Mouse (Mus musculus): ENCODE data around the gene Map3k20.

The Map3k20 gene

DNA sequence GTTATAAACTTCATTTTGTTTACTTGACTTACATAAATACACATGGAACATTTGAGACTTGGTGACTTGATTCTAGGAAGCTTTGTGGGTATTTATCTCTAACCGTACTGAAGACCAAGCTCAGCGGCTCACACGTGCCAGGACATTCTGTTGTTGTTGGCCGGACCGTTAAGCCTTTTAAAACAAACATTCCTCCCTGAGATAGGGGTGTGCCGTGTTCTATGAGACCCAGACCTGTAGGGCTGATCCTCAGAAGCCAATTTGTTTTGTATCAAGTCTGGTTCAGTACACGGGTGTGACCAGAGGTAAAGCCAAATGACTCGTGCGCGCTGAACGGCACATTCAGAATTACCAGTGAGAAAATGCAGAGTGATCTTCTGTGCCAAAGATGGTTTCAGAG is 97.9 kb downstream of the Map3k20 start:
- DNase-seq = no peak

DNA sequence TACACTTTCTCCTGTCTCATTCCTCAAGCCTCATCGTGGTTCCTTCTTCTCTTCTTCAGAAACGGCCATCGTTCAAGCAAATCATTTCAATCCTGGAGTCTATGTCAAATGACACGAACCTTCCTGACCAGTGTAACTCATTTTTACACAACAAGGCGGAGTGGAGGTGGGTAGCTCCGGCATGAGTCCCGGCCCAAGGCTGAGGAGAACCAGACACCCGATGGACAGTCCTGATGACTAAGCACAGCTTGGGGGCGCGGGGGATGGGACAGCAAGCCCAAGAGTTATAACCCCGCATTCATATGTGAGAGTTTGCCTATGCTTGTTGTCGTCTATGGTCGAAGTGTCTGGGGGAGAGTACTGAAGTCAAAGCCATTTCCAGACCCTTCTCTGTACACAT is 104.0 kb downstream of the Map3k20 start:
- peak; percentile 17 for DNase-seq

DNA sequence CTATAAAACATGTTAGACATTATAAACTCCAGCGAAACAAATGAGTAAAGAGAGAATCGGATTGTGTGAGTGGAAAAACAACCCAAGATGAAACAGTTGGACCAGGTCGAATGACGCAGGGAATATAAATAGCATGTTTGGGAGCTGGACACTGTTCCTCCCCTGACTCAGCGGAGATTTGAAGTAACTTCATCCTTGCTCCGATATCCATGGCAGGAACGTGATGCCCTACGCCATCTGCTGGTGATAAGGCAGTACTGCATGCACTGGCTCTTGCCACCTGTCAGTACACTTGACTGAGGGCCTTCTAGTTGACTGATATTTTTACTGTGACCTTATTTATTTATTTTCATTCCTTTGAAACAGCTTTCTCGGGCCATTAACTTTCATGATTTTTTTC is 104.5 kb downstream of the Map3k20 start:
- DNase-seq = peak; percentile 88

DNA sequence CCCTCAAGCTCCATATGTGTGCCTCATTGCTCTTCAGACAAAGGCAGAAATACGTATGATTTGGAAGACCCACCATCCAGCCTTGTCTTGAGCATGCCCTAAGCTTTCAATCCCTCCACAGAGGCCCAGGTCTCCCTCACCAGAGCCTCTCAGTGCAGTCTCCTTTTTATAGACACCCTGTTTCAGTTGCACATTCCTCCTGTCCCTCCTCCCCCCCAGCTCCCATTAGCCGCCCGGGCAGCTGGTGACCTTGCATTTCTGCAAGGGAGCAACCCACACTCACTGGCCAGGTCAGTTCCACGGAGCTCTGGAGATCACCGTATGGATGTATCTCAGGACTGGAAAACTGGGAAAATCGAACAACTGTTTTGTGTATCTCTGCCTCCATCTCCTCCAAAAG is 105.0 kb downstream of the Map3k20 start:
- peak; percentile 28 for DNase-seq

DNA sequence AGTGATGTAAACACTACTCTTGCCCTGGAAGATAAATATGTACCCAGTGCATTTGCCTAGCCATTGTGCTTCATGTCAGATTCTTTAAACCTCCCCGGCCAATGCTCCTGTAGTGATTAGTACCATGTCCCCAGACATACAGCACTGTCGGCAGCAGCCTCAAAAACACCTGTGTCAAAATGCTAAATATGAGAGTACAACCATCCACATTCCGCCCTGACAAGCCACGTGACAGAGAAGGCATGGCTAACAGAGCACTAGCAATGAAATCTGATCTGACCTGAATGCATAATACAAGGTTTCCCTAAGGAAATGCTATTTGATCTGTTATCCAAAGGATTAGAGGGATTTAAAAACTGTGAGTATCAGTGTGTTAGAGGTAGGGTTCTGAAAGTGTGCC is 105.6 kb downstream of the Map3k20 start:
- DNase-seq = peak; percentile 43

DNA sequence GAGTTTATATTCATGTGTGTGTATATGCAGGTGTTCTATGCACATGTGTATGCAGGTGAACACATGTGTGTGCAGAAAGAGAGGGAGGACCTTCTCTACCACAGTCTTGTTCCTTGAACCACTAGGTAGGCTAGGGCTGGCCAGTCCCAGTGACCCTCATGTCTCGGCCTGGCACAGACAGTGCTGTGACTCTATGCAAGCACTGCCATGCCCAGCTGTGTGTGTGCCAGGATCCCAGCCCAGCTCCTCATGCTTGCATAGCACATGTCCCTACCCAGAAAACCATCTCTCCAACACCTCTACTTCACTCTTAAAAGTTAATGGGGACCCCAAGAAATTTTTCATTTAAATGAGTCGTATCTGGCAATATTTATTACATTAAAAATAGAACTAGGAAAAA is 106.3 kb downstream of the Map3k20 start:
- DNase-seq = no peak

DNA sequence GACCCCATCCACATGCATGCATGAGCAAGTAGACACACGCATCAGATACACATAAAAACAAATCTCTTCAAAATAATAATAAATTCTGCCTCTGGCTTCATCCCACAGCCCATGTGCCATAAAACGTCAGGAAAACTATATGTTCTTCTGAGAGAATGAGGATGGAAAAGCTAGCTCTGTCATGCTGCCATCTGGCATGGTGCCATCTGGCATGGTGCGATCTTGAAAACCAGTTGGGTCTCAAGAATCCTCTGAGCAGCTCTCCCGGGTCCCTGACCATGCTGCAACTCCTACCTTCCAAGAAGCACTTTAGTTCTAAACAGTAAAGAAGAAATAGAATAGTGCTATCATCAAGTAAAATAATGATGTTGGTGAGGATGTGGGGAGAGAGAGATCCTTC is 106.9 kb downstream of the Map3k20 start:
- no peak for DNase-seq

DNA sequence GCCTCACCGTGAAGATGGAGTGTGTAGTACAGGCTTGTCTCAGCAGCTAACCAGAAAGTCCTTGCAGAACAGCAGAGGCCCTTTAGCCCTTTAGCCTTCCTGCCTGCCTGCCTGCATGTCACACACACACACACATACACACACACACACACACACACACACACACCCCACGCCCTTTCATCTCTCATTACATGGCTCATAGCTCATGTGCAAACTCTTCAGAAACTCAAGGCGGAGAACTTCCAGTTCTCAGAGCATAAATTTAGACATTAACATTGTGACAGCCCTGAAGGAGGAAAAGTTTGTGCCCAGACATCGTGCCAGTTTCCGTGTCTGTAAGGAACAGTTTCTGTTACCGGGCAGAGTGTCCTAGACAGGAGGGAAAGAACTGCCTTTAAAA is 111.5 kb downstream of the Map3k20 start:
- no peak for DNase-seq

DNA sequence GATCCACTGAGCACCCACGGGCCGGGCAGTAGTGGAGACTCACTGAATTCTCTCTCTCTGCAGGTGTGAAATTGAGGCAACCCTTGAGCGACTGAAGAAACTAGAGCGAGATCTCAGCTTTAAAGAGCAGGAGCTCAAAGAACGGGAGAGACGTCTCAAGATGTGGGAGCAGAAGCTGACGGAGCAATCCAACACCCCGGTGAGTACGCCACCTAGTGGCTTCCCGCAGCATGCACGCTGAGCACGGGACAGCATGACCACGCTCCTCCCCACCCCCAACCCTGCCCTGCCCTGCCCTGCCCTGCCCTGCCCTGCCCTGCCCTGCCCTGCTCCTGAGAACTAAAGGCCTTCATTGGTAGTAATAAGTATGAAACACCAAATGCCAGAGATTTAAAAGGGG is 112.8 kb downstream of the Map3k20 start:
- DNase-seq = peak; percentile 64

DNA sequence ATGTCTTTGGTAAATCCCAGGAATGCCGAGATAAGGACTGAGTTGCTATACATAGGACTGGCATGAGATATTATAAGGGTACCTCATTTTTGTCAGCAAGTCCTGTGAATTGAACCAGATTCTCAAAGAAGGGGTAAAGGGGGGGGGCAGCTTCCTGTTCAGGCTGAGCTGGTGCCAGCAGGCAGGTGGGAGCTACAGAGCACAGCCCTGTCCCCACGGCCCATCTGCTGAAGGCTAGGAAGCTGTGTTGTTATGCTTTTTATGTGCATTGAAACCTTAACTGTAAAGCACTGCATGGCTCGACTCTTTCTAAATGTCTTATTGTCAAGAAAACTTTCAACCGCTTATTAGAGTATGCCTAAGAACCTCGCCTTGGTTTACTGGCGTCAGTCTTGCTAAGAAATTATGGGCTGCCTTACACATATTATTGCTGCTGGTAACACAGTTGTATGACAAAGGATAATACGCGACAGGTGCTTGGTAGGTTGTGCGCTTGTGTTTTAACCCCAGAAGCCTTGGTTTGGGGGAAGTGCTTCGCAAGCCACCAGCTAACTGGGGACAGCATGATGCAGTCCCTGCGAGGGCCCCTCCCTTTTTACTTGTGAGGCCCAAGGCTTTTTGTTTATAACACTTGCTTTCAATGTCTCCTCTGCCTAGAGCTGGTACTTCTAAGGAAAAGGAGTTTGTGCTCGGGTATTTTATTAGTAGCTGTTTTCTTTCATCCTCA is 114.2 kb downstream of the Map3k20 start:
- no peak for DNase-seq

DNA sequence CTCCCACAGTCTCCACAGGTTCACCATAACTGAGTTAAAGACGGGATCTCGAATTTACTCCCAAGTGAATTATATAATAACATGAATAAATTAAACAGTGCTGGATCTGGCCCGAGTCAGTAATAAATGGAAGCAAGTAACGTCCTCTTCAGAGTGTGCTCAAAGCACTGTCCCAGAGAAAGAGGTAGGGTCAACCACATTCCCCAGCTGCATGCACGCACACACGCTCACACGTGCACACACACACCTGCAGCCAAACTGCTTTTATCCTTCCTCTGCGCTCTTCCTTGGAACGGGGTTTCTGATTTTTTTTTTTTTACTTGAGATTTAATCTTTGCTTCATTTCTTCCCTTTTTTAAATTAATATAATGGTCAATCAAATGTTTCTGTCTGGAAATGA is 115.9 kb downstream of the Map3k20 start:
- DNase-seq = no peak

DNA sequence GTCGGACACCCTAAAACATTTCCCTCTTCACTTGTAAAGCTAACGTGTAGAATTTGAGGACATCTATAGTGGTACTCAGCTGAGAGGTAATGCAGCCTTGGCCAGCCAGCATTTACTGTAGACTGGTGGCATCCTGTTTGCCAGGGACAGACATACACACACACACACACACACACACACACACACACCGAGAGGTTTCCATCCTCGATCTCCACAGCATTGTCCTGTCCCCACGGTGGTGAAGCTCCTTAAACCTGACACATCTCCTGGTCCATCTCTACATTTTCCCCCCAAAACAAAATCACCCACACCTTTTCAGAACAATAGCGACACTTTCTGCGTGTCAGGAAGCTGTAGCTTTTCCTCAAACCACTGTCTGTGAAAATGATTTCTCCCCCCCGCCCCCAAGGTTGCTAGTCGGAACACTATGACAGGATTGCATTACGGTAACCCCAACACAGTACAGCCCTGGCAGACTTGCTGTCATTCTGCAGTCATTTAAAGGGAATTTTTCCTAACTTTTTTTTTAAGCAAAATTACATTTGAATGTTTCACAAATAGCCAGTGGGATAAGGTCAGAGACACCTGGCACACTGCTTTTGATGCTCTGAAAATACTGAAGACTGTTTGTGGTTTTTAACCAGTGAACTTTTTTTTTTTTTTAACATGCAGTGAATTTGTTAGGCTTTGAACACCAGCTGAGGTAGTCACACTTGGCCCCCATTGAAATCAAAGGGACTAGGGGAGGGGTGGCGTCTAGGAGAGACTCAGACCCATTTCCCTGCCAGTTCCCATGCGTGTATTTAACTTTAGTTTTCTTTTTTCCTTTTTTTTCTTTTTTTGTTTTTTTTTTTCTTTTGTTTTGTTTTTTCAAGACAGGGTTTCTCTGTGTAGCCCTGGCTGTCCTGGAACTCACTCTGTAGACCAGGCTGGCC is 120.5 kb downstream of the Map3k20 start:
- DNase-seq = no peak

DNA sequence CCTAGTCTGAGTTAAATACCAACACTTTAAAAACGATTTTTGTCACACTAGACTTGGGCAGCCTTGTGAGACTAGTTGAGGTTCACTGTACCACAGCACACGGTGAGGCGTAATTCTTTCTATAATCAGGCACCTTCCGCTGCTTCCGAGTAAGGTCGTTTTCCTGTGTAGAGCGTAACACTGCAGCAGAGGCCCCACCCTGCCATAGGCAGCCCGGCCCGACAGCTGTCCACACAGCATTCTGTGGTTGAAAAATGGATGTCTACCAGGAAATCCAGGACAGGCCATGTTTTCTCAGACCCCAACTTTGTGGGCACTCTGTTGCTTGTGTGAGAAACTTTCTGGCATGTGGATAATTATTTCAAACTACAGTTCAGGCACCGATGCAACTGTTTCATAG is 121.3 kb downstream of the Map3k20 start:
- no peak for DNase-seq

DNA sequence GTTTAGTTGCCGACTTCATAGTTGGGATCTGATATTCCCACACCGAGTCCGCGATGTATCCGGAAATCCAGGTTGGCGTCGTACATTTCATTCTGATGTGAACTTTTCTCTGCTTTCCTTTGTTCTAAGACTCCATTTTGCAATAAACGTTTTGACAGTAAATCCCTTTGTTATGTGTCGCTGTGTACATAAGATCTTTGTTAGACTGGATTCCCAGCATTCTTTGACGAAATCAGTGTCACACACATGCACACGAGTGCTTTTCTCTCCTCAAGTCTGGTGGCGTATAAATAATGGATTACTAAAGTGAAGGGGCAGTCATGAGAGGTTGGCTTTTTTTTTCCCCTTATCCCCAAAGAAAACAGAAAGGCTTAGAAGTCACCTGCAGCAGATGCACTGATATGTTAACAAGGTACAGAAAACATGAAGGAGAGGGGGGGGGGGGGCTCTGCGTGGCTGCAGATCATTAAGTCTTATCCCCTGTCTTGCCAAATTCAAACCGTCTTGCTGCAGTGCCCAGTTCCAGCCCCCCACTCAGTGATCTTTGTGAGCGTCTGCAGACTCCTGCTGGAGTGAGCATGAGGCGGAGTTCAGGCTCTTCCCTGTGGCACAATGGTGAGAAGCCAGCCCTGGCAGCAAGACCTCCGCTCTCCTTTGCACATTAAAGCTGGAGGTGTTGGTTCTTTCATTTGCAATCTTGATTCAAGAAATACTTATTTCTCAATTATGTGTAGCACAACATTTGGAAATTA is 122.1 kb downstream of the Map3k20 start:
- DNase-seq = no peak

DNA sequence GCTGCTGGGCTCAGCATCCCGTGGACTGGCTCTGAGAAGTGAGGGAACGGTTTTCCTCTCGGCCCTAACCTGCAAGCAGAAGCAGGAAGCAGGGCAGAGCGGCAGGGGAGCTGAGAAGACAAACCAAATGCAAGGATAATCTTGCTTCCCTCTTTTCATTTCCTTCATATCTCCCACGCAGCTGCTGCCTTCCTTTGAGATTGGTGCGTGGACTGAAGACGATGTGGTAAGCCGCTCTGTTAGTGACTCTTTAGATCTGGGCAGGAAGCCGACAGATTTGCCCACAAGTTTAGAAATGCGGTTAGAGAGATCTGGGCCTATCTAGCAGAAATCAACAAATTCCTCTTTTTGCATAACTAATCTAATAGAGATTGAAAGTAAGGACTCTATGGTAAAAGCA is 124.5 kb downstream of the Map3k20 start:
- DNase-seq = no peak

DNA sequence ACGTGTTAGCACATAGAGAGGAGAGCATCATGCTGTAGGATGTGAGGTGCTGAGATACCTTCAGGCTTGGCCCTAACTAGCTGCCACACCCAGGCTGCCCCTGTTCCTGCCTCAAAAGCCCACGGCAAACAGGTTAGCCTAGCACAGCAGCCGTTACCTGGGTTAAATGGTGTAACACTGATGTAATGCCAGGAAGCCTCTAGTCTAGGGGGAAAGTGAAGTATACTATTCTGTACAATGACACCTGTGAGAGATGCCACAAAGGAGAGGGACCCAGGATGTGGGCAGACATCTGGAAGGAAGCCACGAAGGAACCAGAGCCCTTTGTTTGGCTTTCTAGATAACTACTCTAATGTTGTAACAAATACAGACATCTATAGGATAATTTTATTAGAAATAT is 126.8 kb downstream of the Map3k20 start:
- DNase-seq = no peak

DNA sequence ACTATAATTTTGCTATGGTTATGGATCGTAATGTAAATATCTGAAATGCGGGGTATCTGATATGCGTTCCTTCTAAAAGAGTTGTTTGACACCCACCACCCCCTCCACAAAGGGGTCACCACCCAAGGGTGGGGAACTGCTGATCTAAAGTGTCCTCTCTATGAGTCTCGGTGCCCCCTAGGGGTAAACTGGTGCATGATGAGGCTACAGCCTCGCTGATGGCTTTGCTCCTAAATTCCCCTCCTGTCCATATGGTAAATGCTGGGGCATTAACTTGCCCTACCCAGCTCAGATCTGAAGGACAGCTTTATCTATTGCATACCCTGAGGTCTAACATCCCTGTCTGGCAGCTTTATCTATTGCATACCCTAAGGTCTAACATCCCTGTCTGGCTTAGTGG is 130.0 kb downstream of the Map3k20 start:
- DNase-seq = no peak

DNA sequence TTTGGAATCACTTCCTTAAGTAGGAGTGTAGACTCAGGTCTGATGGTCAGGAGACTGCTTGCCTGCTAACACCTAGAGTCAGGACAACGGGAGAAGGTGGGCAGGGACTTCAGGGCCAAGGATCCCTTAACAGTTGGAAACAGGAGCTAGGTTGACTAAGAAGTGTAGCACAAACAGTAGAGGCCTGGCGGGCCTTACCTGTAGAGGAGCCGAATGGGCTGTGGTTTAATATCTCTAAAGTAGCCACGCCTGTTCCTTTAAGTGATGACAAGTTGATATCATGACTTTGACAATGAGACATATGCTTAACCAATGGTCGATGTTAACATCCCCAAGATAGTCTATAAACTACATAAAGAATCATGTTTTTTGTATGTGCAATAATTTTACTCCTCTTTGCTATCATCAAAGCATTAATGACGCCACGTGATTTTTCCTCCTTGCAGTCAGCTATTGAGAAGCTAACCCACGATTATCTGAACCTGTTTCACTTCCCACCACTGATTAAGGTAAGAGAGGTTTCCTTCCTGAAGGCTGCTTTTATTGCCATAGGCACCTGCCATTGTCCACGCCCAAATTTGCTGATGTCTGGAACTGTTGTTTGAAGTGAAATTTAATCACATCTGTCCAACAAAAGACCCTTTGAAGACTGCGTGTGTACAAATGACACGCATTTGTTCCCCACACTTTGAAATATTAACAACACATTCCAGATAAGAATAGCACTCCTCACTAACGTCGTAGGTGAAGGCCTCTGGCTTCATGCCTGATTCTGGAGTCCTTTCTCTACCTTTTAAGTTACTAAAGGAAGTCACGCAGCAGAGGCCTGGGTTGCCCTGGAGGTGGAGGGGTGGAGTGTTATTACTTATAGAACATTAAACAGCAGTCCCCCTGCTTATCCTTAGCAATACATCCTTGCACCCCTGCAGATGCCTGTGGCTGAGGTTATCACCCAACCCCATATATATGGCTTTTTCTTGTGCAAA is 131.0 kb downstream of the Map3k20 start:
- peak; percentile 6 for DNase-seq

DNA sequence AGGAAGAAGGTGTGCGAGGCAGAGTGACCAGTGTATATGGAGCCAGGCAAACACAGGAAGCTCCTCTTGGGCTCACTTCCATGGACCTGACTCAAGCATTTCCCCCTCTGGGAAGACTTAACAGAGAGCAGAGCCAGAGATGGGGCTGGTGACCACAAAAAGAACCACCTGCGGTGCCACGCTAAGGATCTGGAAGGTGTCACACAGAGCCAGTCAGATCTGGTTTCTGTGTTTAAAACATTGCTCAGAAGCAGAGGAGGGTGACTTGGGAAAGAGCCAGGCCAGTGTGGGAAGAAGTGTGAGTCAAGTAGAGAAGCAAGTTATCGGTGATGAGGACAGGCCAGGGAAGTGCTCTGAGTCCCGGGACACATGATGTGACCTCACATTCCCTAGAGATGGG is 135.1 kb downstream of the Map3k20 start:
- no peak for DNase-seq

DNA sequence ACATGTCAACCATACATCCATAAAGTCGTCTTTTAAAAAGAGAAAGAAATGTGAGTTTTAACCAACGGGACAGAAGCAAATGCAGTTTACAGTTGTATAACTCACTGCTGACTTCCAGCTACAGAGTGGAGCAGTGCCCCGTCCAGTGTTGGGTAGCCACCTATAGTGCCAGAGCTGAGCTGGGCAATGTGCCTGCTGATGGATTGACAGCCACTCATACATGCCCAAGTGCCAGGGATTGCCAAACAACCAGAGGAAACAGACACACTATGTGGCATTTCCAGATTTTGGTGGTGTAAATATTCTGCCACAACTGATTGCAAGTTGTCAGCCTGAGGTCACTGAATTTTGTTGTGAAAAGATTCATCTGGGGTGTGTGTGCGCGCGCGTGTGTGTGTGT is 139.2 kb downstream of the Map3k20 start:
- no peak for DNase-seq

DNA sequence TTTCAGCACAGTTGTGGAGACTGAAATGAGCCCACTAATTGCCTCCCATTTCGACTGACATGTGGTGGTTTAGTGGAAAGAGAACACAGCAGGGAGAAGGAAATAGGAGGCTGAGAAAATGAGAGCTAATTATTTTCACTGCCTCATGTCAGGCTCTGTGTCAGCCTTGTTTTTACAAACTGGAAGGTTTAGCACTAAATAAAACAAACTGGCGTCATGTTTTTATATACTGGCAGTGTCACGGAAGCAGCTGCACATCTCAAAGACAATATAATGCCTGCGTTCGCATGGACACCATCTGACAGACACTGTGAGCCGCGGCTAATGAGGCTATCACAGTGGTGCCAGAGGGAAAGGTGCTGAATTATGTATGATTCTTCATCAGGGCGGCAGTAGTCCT is 141.3 kb downstream of the Map3k20 start:
- no peak for DNase-seq

DNA sequence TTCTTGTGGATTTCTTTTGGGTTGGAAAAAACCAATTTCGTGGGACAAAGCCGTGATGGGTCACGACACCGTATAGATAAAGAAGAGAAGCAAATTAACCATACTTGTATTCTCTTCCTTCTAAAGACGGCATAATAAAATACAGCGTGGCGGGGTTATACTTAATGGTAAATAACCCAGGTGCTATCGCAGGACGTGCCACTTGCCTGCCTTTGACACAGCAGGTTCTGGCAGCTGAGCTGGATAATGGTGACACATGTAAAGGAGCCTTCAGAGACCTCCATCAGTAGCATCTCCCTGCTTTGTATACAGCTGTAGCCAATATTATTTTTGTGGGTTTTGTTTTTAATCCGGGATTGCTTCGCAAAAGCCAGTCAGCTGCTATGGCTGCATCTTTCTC is 141.9 kb downstream of the Map3k20 start:
- no peak for DNase-seq

Data from kidney, adult 9 months (tissue).